ENCODE assay signal across 8 mouse cellular contexts in the genomic region with DNA sequence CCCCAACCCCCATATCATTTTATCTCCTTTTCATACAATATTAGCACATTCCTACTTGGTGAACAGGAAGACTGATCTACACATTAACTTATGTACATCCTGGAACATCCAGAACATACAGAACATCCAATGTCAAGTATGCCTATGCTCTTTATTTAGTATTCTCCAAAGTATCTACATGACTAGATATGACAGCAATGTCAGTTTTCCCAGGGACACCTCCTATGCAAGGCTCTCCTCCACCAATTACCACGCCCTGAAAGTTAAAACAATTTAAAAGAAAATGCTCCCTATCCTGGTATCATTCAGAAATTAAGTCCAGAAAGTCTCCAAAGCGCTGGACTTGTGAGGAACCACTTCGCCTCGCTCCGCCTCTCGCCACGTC. TPM values are rescaled to one million over a fixed set of nuclear protein-coding genes. Genes with fewer than 3 reads are reported as not detected.
DNase-seq lines count a peak whose midpoint lies in the region; ATAC-seq and TF ChIP-seq lines count a peak whose summit lies in the region.

No protein-coding gene starts in this region.

- no peaks in the 10 kb centered on the region for H3K36me3 ChIP-seq in kidney, postnatal 0 days (ENCODE audit: insufficient read depth, low read length)
- no peaks in the 10 kb centered on the region for H3K36me3 ChIP-seq in forebrain, embryonic 11.5 days (ENCODE audit: control insufficient read depth, insufficient read depth, low read length)
- no peaks in the 10 kb centered on the region for H3K36me3 ChIP-seq in limb, embryonic 11.5 days (ENCODE audit: control insufficient read depth, insufficient read depth, low read length)
- no peaks in the 10 kb centered on the region for H3K36me3 ChIP-seq in neural tube, embryonic 13.5 days

- no peaks in the 10 kb centered on the region for H3K9me3 ChIP-seq in kidney, postnatal 0 days (replicated peaks; ENCODE audit: low read length)
- H3K9me3 ChIP-seq in forebrain, embryonic 11.5 days (ENCODE audit: control insufficient read depth, low read length), result no peaks in the 10 kb centered on the region
- no peaks in the 10 kb centered on the region for H3K9me3 ChIP-seq in limb, embryonic 11.5 days (ENCODE audit: control insufficient read depth, low read length)
- H3K9me3 ChIP-seq in neural tube, embryonic 13.5 days, result no peaks in the 10 kb centered on the region

- WGBS in kidney, postnatal 0 days, result under 1% methylated on average over 7 of the region's 7 CpGs
- WGBS in forebrain, embryonic 11.5 days, result 2% methylated on average over 7 of the region's 7 CpGs
- WGBS in limb, embryonic 11.5 days, result 4% methylated on average over 7 of the region's 7 CpGs
- 2% methylated on average over 7 of the region's 7 CpGs for WGBS in neural tube, embryonic 13.5 days

- no peak overlapping the region for H3K9ac ChIP-seq in kidney, postnatal 0 days (ENCODE audit: low read depth, low read length)
- H3K9ac ChIP-seq in forebrain, embryonic 11.5 days (ENCODE audit: low read length), result no peak overlapping the region
- no peak overlapping the region for H3K9ac ChIP-seq in limb, embryonic 11.5 days (ENCODE audit: low read length)
- no peak overlapping the region for H3K9ac ChIP-seq in neural tube, embryonic 13.5 days

- ATAC-seq in kidney, postnatal 0 days (replicated peaks; ENCODE audit: low FRiP score, low read depth), result no peak
- no peak for ATAC-seq in forebrain, embryonic 11.5 days (replicated peaks; ENCODE audit: low FRiP score)
- ATAC-seq in limb, embryonic 11.5 days (ENCODE audit: insufficient number of reproducible peaks, low FRiP score, low TSS enrichment, low read depth), result peak; percentile 19
- no peak; the same call in 1 of the 2 replicates for ATAC-seq in neural tube, embryonic 13.5 days (ENCODE audit: low read depth)

- H3K27ac ChIP-seq in kidney, postnatal 0 days, result no peak overlapping the region
- H3K27ac ChIP-seq in forebrain, embryonic 11.5 days (ENCODE audit: low read depth, low read length), result no peak overlapping the region
- H3K27ac ChIP-seq in limb, embryonic 11.5 days (replicated peaks; ENCODE audit: low read depth, low read length), result no peak overlapping the region
- H3K27ac ChIP-seq in neural tube, embryonic 13.5 days (replicated peaks), result no peak overlapping the region

- peak overlapping the region; percentile 97 for H3K4me2 ChIP-seq in kidney, postnatal 0 days (ENCODE audit: low read length)
- H3K4me2 ChIP-seq in forebrain, embryonic 11.5 days (ENCODE audit: low read depth, low read length, severe bottlenecking), result peak overlapping the region; percentile 77; the same call in 1 of the 2 replicates
- peak overlapping the region; percentile 81; the same call in 1 of the 2 replicates for H3K4me2 ChIP-seq in limb, embryonic 11.5 days (ENCODE audit: low read depth, severe bottlenecking)
- peak overlapping the region; percentile 64 for H3K4me2 ChIP-seq in neural tube, embryonic 13.5 days

- H3K4me3 ChIP-seq in kidney, postnatal 0 days (replicated peaks; ENCODE audit: low read depth, low read length), result peak overlapping the region; percentile 82
- H3K4me3 ChIP-seq in forebrain, embryonic 11.5 days (ENCODE audit: low read depth, low read length), result peak overlapping the region; percentile 62
- peak overlapping the region; percentile 66 for H3K4me3 ChIP-seq in limb, embryonic 11.5 days (ENCODE audit: low read depth, low read length)
- peak overlapping the region; percentile 48 for H3K4me3 ChIP-seq in neural tube, embryonic 13.5 days

- no peak for TF ChIP-seq CTCF in kidney, postnatal 0 days (IDR thresholded peaks at IDR 0.05; ENCODE audit: low read depth)

- H3K27me3 ChIP-seq in kidney, postnatal 0 days (ENCODE audit: insufficient read depth, low read length), result no peaks in the 10 kb centered on the region
- H3K27me3 ChIP-seq in forebrain, embryonic 11.5 days (ENCODE audit: control insufficient read depth, insufficient read depth, low read length), result no peaks in the 10 kb centered on the region
- H3K27me3 ChIP-seq in limb, embryonic 11.5 days (ENCODE audit: control insufficient read depth, insufficient read depth, low read length), result no peaks in the 10 kb centered on the region
- H3K27me3 ChIP-seq in neural tube, embryonic 13.5 days, result no peaks in the 10 kb centered on the region

- DNase-seq in kidney, postnatal 0 days (ENCODE audit: low spot score), result no peak
- no peak for DNase-seq in kidney, adult 9 months
- no peak for DNase-seq in forebrain, embryonic 11.5 days (ENCODE audit: low spot score)
- DNase-seq in limb, embryonic 11.5 days (ENCODE audit: low spot score), result no peak
- no peak for DNase-seq in adrenal gland, adult 2 months
- DNase-seq in ovary, postnatal 14 days (ENCODE audit: low spot score), result no peak
- no peak for DNase-seq in cerebellum, adult 8-10 months

- peaks cover 8% of the 10 kb centered on the region; the same call in 1 of the 2 replicates for H3K4me1 ChIP-seq in kidney, postnatal 0 days (replicated peaks; ENCODE audit: insufficient read depth, low read length)
- H3K4me1 ChIP-seq in forebrain, embryonic 11.5 days (replicated peaks; ENCODE audit: control insufficient read depth, insufficient read depth, low read length), result peaks cover 3% of the 10 kb centered on the region; the same call in 1 of the 2 replicates
- H3K4me1 ChIP-seq in limb, embryonic 11.5 days (ENCODE audit: control insufficient read depth, insufficient read depth, low read length), result peaks cover 2% of the 10 kb centered on the region; the same call in 1 of the 2 replicates
- H3K4me1 ChIP-seq in neural tube, embryonic 13.5 days (replicated peaks), result peaks cover 7% of the 10 kb centered on the region

RNA-seq across cellular contexts. Expression of a gene that starts 0.4 kb away (rescaled TPM):
- polyA plus RNA-seq in kidney, postnatal 0 days (2015; fragmentation: Nextera tagmentation; extraction: Ambion mirVana), result 38.0 and 44.0 TPM in 2 replicates
- 51.8 and 55.5 TPM in 2 replicates for polyA plus RNA-seq in forebrain, embryonic 11.5 days (2014; fragmentation: Nextera tagmentation; extraction: Ambion mirVana)
- polyA plus RNA-seq in limb, embryonic 11.5 days (2014; fragmentation: Nextera tagmentation; extraction: Ambion mirVana), result 48.1 and 48.2 TPM in 2 replicates
- 14.2 and 16.2 TPM in 2 replicates for polyA plus RNA-seq in neural tube, embryonic 13.5 days (2015; fragmentation: Nextera tagmentation; extraction: Ambion mirVana)
- total RNA-seq in adrenal gland, adult 2 months (2021), result 1 to 10 TPM; 1.2 to 2.1 TPM
- polyA plus RNA-seq in adrenal gland, adult 2 months (2012; rRNA removed), result 0.20 TPM in 1 of 2 replicates, not detected in the other

RNA-seq across cellular contexts. Expression of a gene that starts 28.2 kb away (rescaled TPM):
- 170 and 187 TPM in 2 replicates for polyA plus RNA-seq in kidney, postnatal 0 days (2015; fragmentation: Nextera tagmentation; extraction: Ambion mirVana)
- 193 and 209 TPM in 2 replicates for polyA plus RNA-seq in forebrain, embryonic 11.5 days (2014; fragmentation: Nextera tagmentation; extraction: Ambion mirVana)
- 198 and 213 TPM in 2 replicates for polyA plus RNA-seq in limb, embryonic 11.5 days (2014; fragmentation: Nextera tagmentation; extraction: Ambion mirVana)
- 220 and 232 TPM in 2 replicates for polyA plus RNA-seq in neural tube, embryonic 13.5 days (2015; fragmentation: Nextera tagmentation; extraction: Ambion mirVana)
- 100 to 1,000 TPM; 116 to 121 TPM for total RNA-seq in adrenal gland, adult 2 months (2021)
- 163 and 178 TPM in 2 replicates for polyA plus RNA-seq in adrenal gland, adult 2 months (2012; rRNA removed)

Comparison
In these comparisons a context has a peak if more than half of its experiments do, and no peak if none do; other contexts are left out.
1. RNA of a gene that starts 0.4 kb away (polyA plus RNA-seq): 51.8 to 55.5 TPM in forebrain, embryonic 11.5 days, 48.1 to 48.2 TPM in limb, embryonic 11.5 days, 38.0 to 44.0 TPM in kidney, postnatal 0 days and 14.2 to 16.2 TPM in neural tube, embryonic 13.5 days; 0.20 TPM in adrenal gland, adult 2 months; every median in the first group is over 10 times any median in the second.
2. Peak in every context shown above with its lines, with median percentiles within 50 percentile points of each other: H3K4me2 ChIP-seq and H3K4me3 ChIP-seq.